Mouse (Mus musculus) testis, postnatal 14 days (tissue): ENCODE measurements around the gene Xylt2.

Experiments used
- DNase-seq: peaks from one replicate; pipeline ENCODE4 v3.0.0; 2021; ENCODE audit warnings: low spot score

Xylt2 gene

GRCm38 (mm10) chr11:94614603-94615002 lies 62.7 kb downstream of the Xylt2 start:
- DNase-seq: no peak
